In the genomic region with DNA sequence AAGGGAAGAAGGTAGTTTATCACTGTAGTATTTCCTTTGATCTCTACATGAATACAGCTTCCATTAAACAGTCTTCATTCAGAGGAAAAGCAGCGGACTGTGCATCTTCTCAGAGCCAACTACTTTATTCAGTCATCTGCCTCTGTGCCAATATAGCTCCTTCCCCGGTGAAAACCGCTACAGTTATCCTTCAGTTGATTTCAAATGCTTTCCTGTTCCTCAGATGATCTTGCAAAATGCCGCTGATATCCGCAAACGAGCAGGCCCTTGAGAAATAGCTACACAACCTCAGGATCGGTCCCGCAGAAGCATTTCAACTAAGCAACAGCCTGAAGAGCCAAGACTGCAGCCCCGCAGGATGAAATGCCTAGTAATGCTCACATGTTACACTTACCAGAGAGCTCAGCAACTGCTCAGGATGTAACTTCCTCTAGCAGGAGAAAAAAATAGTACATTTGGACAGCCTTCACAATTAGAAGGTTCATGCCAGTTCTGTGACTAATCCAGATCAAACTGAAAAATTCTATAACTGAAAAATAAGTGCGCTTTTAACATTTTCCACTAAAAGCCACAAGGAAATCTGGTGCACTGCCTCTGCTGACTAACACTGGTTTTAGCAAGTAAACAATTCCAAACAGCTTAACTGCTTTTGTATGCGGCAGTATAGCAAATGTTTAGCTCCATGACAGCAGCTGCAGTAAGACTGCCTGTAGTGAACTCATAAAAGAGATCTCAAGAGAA, we compare ENCODE assay signal across 8 mouse cellular contexts. TPM values are rescaled to one million over a fixed set of nuclear protein-coding genes. Genes with fewer than 3 reads are reported as not detected.
DNase-seq lines count a peak whose midpoint lies in the region; ATAC-seq and TF ChIP-seq lines count a peak whose summit lies in the region.

No protein-coding gene starts in this region.

- no peak for TF ChIP-seq CTCF in cerebellum, adult 2 months (IDR thresholded peaks at IDR 0.05; ENCODE audit: borderline replicate concordance, insufficient read depth, low read depth, low read length)

- ATAC-seq in forebrain, embryonic 16.5 days = peak; percentile 80
- peak; percentile 84 to 91 for ATAC-seq in hematopoietic stem cell, adult 5-6 weeks (replicated peaks in 1 of 2; ENCODE audit: insufficient read depth in 1 of 2, low FRiP score in 2 of 2, low TSS enrichment in 1 of 2, low read depth in 1 of 2, poor library complexity in 2 of 2, severe bottlenecking in 2 of 2)

- no peaks in the 10 kb centered on the region for H3K36me3 ChIP-seq in forebrain, embryonic 16.5 days (ENCODE audit: control insufficient read depth, insufficient read depth)

- DNase-seq in ZHBTc4 (ENCODE audit: low read depth, low spot score) = peak; percentile 17
- DNase-seq in cerebellum, adult 2 months = peak; percentile 78 to 79
- peak; percentile 60 to 61 for DNase-seq in layer of hippocampus, postnatal 14 days (ENCODE audit: low spot score in 2 of 2)
- DNase-seq in lung, postnatal 10 days = peak; percentile 18
- DNase-seq in retina, postnatal 1 day = peak; percentile 53
- no peak for DNase-seq in urinary bladder, adult 18-20 months (ENCODE audit: low spot score in 2 of 2)

- WGBS in cerebellum, adult 2 months = 2% methylated on average over 11 of the region's 11 CpGs
- WGBS in forebrain, embryonic 16.5 days = 6% methylated on average over 11 of the region's 11 CpGs

- H3K9me3 ChIP-seq in forebrain, embryonic 16.5 days (ENCODE audit: control insufficient read depth, low read length) = no peaks in the 10 kb centered on the region

- H3K4me2 ChIP-seq in forebrain, embryonic 16.5 days (ENCODE audit: low read length) = peak overlapping the region; percentile 50

- peak overlapping the region; percentile 42 for H3K9ac ChIP-seq in forebrain, embryonic 16.5 days (replicated peaks; ENCODE audit: low read depth, low read length)

- peak overlapping the region; percentile 85 for H3K27ac ChIP-seq in cerebellum, adult 2 months (ENCODE audit: insufficient read depth, low read length)
- peak overlapping the region; percentile 92 for H3K27ac ChIP-seq in forebrain, embryonic 16.5 days (ENCODE audit: low read length)

- H3K4me1 ChIP-seq in cerebellum, adult 2 months (ENCODE audit: control insufficient read depth, insufficient read depth, low read length) = peaks cover 3% of the 10 kb centered on the region; the same call in 1 of the 2 replicates
- H3K4me1 ChIP-seq in forebrain, embryonic 16.5 days (replicated peaks; ENCODE audit: control insufficient read depth, insufficient read depth, low read length) = peaks cover 22% of the 10 kb centered on the region

- no peaks in the 10 kb centered on the region for H3K27me3 ChIP-seq in cerebellum, adult 2 months (ENCODE audit: control insufficient read depth, insufficient read depth, low read length)
- no peaks in the 10 kb centered on the region for H3K27me3 ChIP-seq in forebrain, embryonic 16.5 days (replicated peaks; ENCODE audit: control insufficient read depth, insufficient read depth, low read length)

- peak overlapping the region; percentile 74 for H3K4me3 ChIP-seq in cerebellum, adult 2 months (replicated peaks; ENCODE audit: insufficient read depth, low read depth, low read length)
- peak overlapping the region; percentile 34 for H3K4me3 ChIP-seq in forebrain, embryonic 16.5 days (replicated peaks; ENCODE audit: low read length)

- peak; percentile 55; the same call in 1 of the 2 replicates for TF ChIP-seq POLR2A in cerebellum, adult 2 months (IDR thresholded peaks at IDR 0.05; ENCODE audit: borderline replicate concordance, insufficient read depth, low read length)

RNA-seq across cellular contexts. Expression of a gene that starts 49.0 kb away (rescaled TPM):
- 32.2 and 34.0 TPM in 2 replicates for polyA plus RNA-seq in cerebellum, adult 2 months (2012; rRNA removed)
- 12.2 and 12.4 TPM in 2 replicates for polyA plus RNA-seq in forebrain, embryonic 16.5 days (2015; fragmentation: Nextera tagmentation; extraction: Ambion mirVana)
- 117 and 162 TPM in 2 replicates for total RNA-seq in hematopoietic stem cell, adult 5-6 weeks (2017)
- total RNA-seq in layer of hippocampus, postnatal 14 days (2021) = 10 to 100 TPM; 49.9 to 53.9 TPM

Comparison
In these comparisons a context has a peak if more than half of its experiments do, and no peak if none do; other contexts are left out.
1. DNase-seq: peak in ZHBTc4 (single experiment), cerebellum, adult 2 months (2 of 2), layer of hippocampus, postnatal 14 days (2 of 2), lung, postnatal 10 days (single experiment) and retina, postnatal 1 day (single experiment); none in urinary bladder, adult 18-20 months (0 of 2).